Mouse (Mus musculus) adrenal gland (tissue): Measurements from ENCODE around the gene Rpl13a.
"Not testable (repeated sequence)": the region's sequence is repeated elsewhere in the genome, so short reads cannot be mapped to it uniquely, and the experiment has no call there.

Experiments
- intact Hi-C: fragments of 180-260 bp; cut with DNase I; formaldehyde crosslinking; loops from one replicate; pipeline ENCODE4 v1.15.1; 2025
- long read RNA-seq, 2 experiments: library from polyadenylated mRNA; unstranded; transcript quantifications; one replicate each; pipeline ENCODE4 v2.0.0; 2020; ENCODE audit warnings: borderline replicate concordance in 1 of 2; ENCODE audit not compliant: insufficient replicate concordance in 1 of 2

Gene Rpl13a
- long read RNA-seq, experiment 1, transcript Rpl13a-203 (8 exons, 734 nt) = minor isoform, 6 of 644 reads
- long read RNA-seq, experiment 1, transcript Rpl13a-201 (8 exons, 1,047 nt) = major isoform, 625 of 644 reads
- long read RNA-seq, experiment 1, partial matches to known transcripts = 5 of 644 reads
- long read RNA-seq, experiment 1, other reads (novel, unspliced or antisense) = 2 of 644 reads
- long read RNA-seq, experiment 2, transcript Rpl13a-203 (8 exons, 734 nt) = minor isoform, 7 of 493 reads
- long read RNA-seq, experiment 2, transcript Rpl13a-201 (8 exons, 1,047 nt) = major isoform, 463 of 493 reads
- long read RNA-seq, experiment 2, partial matches to known transcripts = 17 of 493 reads
- long read RNA-seq, experiment 2, other reads (novel, unspliced or antisense) = 3 of 493 reads

- intact Hi-C loops = no loop called here
These were observed at the start of gene Rpl13a for GRCm38 (mm10) chr7:45128624-45129246. Gene Rpl13a (minus strand): TSS chr7:45128761.

- intact Hi-C loops = no loop called here
These were observed 47.8 kb upstream of the Rpl13a start for GRCm38 (mm10) chr7:45176356-45176755.

GRCm38 (mm10) chr7:45175929-45176328 is 47.4 kb upstream of the Rpl13a start:
- intact Hi-C loops = no loop called here

GRCm38 (mm10) chr7:45175398-45175797 is 46.8 kb upstream of the Rpl13a start:
- intact Hi-C loops = no loop called here

GRCm38 (mm10) chr7:45174567-45175280 is 46.2 kb upstream of the Rpl13a start:
- intact Hi-C loops = no loop called here

DNA sequence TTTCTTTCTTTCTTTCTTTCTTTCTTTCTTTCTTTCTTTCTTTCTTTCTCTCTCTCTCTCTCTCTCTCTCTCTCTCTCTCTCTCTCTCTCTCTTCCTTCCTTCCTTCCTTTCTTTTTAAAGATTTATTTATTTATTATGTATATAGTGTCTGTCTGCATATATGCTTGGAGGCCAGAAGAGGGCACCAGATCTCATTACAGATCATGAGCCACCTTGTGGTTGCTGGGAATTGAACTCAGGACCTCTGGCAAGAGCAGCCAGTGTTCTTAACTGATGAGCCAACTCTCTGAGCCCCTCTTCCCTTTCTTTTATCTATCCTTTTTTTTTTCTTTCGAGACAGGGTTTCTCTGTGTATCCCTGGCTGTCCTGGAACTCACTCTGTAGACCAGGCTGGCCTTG is 45.2 kb upstream of the Rpl13a start:
- intact Hi-C loops = not testable (repeated sequence)

DNA sequence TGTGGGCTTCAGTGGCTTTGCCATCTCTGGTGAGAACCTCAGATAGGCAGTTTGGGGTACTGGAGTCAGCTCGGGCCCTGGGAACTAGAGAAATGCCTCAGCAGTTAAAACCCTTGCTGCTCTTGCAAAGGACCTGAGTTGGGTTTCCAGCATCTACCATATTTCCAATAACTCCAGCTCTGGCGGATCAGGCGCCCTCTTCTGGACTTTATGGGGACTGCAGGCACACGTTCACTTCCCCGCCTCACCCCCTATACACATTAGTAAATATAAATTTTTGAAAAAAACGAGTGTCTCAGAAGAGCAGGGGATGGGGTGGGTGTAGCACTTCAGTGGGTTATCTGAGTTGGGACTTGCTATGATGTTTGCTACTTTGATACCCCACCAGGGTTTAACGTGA is 44.4 kb upstream of the Rpl13a start:
- intact Hi-C loops = no loop called here

DNA sequence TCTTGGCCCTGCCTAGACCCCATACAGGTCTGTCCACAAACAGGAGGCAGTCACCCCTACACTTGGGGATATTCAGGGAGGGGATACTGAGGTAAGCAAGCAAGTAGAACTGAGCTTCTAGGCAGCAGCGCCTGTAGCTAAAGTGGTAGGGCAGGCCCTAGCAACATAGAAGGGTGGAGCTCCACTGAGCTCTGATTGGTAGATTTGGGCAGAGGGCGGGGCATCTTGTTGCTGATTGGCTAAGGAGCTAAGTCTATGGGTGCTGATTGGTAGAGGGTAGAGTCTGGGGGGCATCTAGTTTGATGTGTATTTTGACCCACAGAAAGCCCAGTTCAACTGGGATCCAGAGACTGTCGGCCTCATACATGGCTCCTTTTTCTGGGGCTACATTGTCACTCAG is 40.9 kb upstream of the Rpl13a start:
- intact Hi-C loops = no loop called here

DNA sequence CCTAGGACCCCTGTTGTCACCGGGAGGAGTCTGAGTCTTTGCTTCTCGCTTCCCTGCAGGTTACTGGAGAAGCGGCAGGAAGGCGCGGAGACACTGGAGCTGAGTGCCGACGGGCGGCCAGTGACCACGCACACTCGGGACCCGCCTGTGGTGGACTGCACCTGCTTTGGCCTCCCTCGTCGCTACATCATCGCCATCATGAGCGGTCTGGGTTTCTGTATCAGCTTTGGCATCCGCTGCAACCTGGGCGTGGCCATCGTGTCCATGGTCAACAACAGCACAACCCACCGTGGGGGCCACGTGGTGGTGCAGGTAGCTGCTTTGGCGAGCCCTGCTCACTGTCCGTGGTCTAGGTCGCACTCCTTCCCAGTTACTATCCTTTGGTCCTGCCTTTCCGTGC is 40.1 kb upstream of the Rpl13a start:
- intact Hi-C loops = no loop called here

DNA sequence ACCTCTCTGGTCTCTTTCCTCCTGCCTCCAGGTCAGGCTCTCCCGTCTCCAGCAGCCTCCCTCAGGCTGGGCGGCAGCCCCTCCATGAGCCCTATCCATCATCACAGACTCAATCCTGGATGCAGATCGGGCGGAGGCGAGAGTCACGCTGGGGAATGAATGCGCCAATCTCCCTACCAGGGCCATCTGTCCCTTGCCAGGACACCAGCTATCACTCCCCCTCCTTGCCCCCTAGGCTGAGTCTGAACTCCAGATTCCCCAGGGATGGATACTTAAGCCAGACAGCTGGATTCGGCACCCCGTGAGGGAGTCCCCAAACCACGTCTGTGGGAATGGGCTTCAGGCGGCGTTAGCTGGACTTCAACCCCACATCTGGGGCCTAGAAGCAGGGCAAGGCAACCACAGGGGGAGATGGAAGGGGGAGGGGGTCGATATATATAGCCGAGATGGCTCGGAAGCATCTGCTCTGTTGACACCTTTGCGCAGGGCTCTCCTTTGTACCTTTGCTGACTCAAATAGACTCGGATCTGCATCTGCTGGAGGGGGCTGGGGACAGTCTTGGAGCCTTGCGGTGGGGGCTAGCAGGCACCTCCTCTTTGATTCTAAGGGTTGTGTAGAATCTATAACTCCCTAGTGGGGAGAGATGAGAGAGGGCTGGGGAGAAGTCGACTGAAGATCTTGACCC is 39.3 kb upstream of the Rpl13a start:
- intact Hi-C loops = no loop called here

DNA sequence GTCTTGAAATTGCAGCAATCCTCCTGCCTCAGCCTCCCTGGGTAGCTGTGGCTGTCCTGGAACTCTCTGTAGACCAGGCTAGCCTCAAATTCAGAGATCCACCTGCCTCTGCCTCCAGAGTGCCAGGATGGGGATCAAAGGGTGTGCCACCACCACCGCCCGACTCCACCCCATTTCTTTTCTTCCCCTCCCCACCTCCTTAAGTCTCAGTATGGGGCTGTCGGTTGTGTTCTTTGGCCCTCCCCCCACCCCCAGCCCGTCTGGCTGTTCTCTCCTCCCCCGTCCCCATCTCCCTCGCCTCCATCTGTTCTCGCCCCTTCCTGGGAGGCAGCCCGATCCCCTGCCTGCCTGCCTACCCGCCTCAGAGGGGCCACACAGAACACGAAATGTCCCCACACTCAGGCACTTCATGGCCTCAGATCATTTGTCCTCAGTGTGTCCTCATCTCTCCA is 38.4 kb upstream of the Rpl13a start:
- intact Hi-C loops = no loop called here

- intact Hi-C loops = no loop called here
These were observed 37.1 kb upstream of the Rpl13a start for GRCm38 (mm10) chr7:45165701-45166100.

DNA sequence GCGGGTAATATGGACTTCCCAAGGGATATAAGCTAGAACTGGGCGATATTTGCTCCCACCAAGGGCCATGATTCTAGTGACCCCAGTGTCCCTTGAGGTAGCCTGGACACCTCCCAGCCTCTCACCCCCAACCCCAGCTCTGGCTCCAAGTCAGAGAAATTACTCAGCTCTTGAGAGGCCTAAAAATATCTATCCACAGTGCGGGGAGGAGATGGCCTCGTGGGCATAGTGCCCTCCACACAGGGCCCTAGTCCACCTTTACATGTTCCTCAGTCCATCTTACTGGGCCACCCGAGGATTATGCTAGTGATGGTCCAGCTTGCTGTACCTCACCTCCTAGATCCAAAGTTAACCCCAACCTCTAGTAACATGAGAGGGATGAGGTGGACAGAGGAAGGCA is 36.3 kb upstream of the Rpl13a start:
- intact Hi-C loops = no loop called here

DNA sequence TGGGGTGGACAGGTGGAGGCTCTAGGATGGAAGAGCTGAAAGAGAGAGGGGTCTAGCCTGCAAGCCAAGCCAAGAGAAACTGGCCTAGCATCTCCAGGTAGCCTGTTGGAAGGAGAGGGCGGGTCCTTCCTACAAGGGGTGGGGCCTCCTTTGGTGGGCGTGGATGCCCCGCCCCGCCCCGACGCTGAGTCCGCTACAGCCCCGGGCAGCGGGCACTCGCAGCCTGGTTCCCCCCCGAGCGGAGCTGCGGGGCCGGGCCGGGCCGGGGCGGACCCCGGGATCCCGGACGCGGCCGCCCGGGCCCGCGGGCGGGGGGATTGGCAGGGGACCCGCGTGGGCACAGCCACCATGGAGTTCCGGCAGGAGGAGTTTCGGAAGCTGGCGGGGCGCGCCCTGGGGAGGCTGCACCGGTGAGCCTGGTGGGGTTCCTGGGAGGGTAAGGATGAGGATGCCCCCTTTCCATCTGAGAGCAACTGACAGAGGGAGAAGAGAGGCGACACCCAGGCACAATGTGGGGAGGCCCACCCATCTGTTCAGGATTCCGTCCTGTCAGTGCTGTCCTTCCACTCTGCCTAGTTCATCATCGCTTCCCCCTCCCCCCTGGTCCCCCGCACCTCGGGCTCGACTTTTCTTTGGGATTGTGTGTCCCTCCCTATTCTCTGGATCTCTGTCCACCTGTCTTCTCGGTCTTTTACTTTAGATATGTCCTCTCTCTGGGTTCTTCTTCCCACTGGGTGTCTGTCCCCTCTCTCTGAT is 35.4 kb upstream of the Rpl13a start, which contains the start of gene Slc17a7:
Slc17a7 (plus strand) TSS at position 215 of the 756 bp plus-strand sequence.
- intact Hi-C loops = loop anchor here (2.0 kb wide), 1 partner anchor 37 kb away; no protein-coding TSS in a partner anchor

GRCm38 (mm10) chr7:45162996-45163615 is 34.5 kb upstream of the Rpl13a start:
- intact Hi-C loops = loop anchor here (2.0 kb wide), 1 partner anchor 38 kb away; no protein-coding TSS in a partner anchor

DNA sequence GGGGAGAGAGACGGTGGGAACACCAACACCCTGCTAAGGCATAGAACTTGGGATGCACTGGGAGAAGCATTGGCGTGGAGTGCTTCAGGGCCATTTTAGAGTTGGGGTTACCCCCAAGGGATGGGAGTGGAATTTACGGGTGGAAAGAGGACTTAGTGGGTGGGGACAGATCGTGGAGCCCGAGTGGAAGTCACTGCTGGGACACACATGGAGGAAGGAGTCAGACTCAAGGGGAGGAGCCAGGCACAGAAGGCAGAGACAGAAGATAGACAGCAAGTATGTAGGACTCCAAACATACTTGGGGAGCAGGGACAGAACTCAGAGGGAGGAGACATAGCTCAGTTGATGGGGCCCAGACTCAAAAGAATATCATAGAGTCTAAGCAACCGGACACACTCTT is 34.0 kb upstream of the Rpl13a start:
- intact Hi-C loops = loop anchor here (2.0 kb wide), 1 partner anchor 38 kb away; no protein-coding TSS in a partner anchor

DNA sequence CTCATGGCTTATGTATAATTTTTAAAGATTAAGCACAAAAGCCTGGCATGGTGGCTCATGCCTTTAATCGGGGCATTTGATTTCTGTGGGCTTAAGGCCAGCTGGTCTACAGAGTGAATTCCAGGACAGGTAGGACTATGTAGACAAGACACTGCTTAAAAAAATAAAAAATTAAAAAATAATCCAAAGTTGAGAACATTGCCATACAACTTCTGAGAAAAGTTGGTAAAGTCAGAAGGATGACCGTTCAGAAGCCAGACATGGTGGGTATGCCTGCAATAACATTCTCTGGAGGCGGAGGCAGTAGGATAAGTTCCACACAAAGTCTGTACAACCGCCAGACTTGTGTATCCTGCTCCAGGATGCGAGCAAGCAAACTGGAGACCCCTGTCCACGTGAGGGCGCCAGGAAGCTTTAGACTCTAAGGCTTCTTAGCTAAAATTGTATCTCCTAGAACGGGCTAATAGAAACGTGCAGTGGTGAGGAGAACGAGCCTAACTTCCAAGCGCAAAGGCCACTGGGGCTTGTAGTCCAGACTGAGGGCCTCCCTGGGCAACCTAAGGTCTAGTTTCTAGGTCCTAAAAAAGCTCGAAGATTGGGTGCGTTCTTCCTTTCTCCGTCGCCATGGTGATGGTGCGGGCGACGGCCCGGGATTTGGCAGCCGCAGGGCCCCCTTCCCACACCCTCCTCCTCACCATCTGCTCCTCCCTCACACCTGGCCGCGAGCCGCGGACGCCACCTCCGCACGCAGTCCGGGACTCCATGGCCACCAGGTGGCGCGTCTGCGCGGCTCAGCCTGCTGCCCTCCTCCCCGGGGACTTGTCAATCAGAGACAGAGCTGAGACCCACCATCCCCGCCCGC is 33.3 kb upstream of the Rpl13a start:
- intact Hi-C loops = loop anchor here (2.0 kb wide), 1 partner anchor 39 kb away; no protein-coding TSS in a partner anchor

- intact Hi-C loops = no loop called here
These were observed 32.3 kb upstream of the Rpl13a start for GRCm38 (mm10) chr7:45160866-45161265.

GRCm38 (mm10) chr7:45160316-45160800 is 31.8 kb upstream of the Rpl13a start:
- intact Hi-C loops = no loop called here
